Mouse (Mus musculus): ENCODE results near the gene Pdia3.
"Not testable (repeated sequence)": the region's sequence is repeated elsewhere in the genome, so short reads cannot be mapped to it uniquely, and the experiment has no call there.

Gene Pdia3

DNA sequence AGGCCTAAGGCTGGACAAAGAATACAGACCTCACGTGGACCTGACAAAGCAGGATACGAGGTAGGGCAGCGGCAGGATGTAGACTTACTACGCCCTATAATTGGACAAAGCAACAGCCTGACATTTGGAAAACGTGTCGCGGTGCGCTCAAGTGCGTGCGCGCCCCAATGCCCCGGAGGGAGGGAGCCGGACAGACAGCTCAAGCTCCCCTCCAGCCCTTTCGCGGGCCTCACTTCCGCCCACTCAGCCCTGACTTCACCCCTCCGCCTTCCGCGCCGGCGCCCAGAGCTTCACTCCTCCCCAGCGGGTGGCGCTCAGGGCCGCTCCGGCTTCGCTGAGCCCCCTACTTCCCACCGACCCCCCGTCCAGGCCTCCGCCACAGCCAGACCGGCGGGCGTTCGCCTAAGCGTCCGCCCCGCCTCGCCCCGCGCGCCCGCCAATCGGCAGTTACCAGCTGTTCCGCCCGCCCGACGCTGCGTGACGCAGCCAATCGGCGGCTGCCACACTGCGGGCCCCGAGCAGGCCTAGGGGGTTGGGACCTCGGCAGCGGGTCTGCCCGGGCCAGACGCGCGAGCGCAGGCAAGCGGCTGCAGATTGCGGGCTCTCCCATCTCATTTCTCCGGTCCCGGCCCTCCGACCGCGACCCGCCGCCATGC, at the start of gene Pdia3, which contains the start of gene Catsper2:
TSS of gene Pdia3 (plus strand) at position 389 of the 656 bp plus-strand sequence.
TSS of gene Catsper2 (minus strand) at position 406 of the 656 bp plus-strand sequence.
- DNase-seq, result peak; percentile 96

DNA sequence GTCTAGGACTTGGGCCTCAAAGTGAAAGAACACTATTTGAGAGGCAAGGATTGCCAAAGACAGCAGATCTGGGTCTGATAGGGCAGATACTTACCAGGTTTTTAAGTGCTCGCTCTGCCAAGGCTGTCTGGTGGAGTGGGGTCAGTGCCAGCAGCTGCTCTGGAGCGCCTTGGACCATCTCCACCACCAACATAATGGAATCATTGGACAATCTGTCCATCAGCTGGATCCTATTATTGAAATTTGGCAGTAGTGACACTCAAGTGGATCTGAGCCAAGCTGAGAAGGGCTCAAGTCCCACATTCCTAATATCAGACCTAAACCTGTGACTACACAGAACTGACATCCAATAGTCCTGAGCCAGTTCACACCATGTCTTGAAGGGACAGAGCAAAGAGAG, 44.7 kb upstream of the Pdia3 start:
- DNase-seq, result no peak

DNA sequence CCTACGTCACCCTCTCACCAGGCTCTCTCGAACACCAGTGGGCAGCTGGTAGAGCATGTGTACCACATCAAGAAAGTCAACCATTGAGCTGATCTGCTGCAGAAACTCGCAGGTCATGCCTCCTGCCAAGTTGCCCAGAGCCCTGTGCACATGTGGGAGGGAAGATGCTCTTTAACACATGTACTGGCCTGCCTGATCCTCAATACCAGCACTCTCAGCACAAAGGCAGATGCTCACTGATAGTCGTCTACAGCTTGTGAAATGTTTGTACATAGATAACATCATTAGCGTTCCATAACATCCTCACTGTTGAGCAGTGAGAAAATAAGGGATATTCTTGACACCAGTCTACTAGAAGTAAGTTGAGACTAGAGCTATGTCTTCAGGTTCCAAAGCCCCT, 42.7 kb upstream of the Pdia3 start:
- DNase-seq, result no peak

DNA sequence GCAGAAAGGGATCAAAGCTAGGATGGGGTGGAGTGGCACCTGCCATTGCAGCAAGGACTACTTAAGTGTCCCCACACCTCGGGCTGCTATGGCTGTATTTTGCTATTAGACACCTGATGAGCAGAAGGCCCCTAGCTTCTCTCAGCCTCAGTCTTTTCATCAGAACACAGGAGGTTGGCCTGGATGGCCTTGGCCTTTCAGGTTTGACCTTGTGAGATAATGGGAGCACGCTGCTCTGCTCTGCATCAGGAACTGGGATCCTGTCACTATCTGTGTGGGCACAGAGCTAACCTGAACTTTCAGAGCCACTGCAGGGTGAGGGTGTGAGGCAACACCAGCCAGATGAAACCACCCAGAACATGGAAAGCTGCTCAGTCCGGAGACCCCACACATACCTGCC, 41.3 kb upstream of the Pdia3 start:
- no peak for DNase-seq

DNA sequence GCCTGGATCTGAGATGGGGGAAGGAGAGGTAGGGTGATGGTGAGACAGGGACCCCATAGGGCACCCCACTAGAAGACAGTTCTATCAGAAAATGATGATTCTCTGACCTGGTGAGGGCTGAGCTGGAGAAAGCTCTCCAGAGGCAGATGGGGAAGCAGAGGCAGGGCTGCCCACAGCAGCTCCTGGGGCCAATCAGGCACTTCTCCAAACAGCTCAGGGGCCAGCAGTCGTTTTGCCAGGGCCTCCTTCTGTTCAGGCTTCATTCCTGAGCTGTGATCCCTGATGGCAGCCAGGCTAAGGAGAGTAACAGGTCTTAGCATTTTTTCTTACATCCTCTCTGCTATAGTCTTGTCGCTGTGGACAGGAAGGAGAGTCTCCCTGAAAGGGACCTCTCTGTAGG, 38.8 kb upstream of the Pdia3 start:
- no peak for DNase-seq

DNA sequence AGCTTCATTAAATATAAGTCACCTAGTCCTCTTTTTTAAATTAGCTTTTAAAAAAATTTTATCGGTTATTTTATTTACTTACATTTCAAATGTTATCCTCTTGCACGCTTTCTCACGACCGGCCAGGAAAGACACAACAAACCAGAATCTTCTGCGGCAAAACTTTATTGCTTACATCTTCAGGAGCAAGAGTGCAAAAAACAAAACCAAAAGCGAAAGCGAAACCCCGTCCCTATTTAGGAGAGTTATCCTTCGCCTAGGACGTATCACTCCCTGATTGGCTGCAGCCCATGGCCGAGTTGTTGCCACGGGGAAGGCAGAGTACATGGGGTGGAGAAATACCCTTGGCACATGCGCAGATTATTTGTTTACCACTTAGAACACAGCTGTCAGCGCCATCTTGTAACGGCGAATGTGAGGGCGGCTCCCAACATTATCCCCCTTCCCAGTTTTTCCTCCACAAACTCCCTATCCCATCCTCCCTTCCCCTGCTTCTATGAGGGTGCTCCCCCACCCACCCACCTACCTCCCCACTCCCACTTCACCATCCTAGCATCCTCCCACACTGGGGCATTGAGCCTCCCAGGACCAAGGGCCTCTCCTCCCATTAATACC, 26.5 kb upstream of the Pdia3 start, which contains the start of gene Strc:
TSS of gene Strc (minus strand) at position 208 of the 615 bp plus-strand sequence.
- not testable (repeated sequence) for DNase-seq

DNA sequence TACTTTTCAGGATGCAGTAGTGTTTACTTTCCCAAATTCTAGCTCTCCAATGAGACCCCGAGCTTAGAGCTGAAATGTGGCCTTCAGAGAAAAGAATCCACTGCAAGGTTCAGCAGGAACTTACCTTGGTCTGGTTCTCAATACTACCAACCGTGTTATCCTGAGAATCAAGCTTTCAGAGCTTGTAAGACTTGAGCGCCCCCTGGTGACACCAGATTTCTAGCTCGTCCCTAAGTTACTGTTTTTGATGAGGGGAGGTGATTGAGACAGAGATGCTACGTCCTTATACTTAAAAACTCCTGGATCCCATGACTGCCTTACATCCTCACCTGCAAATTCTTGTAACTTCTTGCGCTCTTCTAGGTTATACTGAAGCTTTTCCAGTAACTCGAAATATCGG, 17.0 kb upstream of the Pdia3 start:
- DNase-seq, result peak; percentile 78

DNA sequence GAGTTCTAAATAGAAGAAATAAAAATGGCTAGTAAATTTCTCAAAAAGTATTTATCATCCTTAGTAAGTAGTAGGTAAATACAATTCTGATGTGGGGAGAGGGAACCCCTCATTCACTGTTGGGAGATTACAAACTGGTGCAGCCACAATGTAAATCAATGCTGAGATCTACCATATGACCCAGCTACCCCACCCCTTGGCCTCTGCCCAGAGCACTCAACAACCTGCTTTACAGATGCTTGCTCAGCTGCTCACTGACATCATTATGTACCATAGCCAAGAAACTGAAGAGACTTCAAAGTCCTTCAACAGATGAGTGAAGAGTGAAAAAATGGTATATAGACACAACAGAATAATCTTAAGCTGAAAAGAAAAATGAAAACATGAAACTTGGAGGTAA, 10.3 kb upstream of the Pdia3 start:
- DNase-seq, result no peak

DNA sequence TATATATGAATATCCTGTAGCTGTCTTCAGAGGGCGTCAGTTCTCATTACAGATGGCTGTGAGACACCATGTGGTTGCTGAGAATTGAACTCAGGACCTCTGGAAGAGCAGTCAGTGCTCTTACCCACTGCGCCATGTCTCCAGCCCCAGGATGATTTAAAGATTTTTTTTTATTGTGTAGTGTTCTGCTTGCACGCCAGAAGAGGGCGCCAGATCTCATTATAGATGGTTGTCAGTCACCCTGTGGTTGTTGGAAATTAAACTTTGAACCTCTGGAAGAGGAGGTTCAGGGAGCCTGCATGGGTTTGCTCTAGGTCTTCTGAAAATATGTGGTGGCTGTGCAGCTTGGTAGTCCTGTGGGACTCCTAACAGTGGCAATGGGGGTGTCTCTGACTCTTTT, 5.4 kb upstream of the Pdia3 start:
- DNase-seq, result peak; percentile 69

DNA sequence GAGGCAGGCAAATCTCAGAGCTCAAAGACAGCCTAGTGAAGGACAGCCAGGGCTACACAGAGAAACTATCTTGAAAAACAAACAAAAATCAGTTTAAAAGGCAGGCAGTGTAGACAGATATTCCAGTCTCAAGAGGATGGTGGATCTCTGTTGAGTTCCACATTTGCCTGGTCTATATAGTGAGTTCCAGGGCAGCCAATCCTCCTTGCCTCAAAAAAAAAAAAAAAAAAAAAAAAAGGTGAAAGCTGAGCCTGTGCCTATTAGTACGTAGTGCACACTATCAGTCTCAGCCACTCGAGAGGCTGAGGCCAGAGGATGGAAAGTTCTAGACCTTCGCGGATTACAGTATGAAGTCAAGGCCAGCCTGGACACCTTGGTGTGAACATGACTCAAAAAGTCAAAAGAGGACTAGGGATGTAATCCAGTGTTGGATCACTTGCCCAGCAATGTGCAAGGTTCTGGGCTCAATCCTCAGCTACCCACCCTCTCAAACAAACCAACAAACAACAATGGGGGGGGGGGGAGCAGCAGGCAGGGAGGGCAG, 660 bp upstream of the Pdia3 start:
- DNase-seq, result no peak

DNA sequence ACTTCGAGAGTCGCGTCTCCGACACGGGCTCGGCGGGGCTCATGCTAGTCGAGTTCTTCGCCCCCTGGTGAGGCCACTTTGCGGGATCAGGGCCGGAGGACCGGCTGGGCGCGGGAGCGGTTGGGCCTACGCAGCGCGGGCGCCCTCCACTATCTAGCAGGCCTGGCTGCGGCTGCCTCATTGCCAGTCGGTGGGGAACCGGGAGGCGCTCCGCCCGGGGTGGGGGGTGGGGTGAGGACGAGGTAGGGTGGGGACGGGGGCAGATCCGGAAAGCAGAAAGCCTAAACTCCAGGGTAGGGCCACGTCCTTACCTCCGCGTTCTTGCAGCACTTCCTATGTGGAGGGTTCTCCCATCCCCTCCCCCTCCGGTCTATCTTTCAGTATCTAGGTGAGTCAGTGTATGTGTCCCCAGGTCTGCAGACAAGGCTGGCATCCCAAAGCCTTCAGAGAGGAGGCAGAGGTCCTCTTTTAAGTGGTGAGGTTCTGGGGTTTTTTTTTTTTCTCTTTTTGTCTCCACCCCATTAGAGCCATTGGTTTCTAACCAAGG, 637 bp downstream of the Pdia3 start:
- peak; percentile 59 for DNase-seq

DNA sequence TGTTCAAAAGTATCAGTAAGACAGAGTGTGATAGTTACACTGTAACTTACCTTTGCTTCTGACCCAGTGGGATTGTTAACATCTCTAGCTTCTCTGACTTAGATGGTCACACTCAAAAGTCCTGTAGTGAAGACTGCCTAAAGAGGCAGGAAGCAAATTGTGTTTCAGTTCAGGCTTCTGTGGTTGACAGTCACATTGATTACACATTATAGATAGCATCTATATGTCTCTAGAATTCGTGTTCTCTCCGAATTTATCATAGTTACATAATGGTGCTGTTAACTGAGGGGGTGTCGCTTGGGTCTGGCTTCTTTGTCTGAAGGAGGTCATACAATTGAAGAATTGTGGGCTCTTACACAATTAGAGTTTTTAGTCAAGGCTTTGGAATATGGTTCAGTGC, 1.5 kb downstream of the Pdia3 start:
- no peak for DNase-seq

DNA sequence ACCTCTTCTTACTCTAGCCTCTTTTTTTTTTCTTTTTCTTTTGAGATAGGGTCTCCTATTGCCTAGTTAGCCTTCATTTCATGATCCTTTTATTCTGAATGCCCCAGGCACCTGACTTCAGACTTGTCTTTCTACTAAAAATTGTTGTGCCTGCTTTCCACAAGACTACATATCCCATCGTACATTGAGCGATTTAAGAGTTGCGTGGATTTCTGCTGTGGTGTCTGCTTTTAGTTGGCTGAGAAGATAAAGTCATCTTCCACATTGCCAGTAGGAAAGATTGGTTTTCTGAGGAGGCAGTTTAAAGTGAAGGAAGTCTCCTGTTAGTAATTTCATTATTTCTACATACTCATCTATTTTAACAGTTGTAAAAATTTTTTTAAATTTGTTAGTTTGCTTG, 2.0 kb downstream of the Pdia3 start:
- DNase-seq, result no peak

DNA sequence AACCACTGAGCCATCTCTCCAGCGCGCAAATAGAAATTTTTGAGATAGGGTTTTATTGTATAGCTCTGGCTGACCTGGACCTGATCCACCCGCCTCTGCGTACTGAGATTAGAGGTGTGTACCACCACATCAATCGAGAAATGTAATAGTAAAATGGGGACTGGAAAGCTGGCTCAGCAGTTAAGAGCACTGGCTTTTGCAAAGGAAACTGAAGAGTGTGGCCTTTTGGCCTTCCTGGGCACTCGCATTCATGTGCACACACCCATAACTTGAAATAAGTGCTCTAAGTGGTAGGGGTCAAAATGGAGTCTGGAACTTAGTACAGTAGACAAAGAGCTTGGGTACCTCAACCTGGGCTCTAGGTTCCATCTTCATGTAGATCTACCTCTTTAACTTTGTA, 2.8 kb downstream of the Pdia3 start:
- no peak for DNase-seq

DNA sequence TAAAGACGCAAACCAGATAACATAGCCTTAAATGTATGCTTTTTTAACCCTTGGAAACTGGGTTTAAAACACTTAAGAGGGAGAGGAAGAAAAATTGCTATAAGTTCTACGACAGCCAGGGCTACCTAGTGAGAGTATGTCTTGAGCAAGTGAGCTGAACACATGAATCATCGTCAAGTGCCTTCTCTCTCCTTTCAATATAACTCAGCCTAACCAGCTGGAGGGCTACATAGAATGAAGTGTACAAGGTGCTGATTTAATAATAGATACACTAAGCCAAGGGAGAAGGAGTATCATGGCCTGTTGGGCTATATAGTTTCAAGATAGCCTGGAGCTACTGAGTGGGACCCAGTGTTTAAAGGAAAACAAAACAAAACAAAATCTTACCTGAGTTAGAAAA, 4.9 kb downstream of the Pdia3 start:
- DNase-seq, result no peak

DNA sequence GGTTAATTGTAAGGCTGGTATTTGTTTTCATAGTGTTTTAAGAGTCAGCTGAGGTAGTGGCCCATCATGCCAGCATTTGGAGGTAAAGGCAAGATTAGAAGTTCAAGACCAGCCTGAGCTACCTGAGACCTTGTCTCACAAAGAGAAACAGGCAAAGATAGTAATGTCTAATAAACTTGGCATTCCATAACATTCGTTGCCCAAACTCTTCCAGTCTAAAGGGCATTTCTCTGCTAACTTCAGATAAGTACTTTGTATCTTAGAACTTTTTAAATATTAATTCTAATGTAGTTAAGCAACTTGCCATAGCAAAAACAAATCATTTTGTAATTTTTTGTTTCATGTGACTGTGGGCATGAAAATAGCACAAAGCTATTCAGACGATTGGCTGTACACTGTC, 9.6 kb downstream of the Pdia3 start:
- no peak for DNase-seq

DNA sequence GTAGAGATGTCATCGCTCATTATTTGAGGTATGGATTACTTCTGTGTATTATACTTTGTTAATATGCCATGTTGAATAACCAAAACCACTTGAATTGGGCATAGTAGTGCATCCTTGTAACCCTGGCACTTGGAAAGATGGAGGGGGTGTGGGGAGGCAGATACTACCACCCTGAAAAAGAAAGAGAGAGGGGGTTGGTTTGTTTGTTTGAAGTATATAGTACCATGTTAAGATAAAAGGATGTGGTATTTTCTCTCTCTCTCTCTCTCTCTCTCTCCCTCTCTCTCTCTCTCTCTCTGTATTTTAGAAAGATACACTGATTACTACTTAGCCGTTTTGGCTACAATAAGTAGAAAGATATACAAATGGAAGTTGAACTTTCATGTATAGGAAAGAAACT, 12.3 kb downstream of the Pdia3 start:
- DNase-seq, result no peak

DNA sequence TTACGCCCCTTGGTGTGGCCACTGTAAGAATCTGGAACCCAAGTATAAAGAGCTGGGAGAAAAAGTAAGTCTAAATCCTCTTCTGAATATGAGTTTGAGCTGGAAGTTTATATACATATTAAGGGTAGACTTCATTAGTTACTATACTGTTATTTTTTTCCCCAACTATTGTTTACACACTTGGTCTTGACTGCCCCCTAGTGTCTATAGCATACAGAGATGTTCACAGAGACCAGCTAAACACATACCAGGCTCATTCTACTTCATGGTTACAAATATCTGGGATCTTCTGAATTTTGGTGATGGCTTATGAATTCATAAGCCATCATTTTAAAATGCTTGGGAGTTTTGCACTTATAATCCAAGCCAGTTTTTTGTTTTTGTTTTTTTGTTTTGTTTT, 21.3 kb downstream of the Pdia3 start:
- no peak for DNase-seq

DNA sequence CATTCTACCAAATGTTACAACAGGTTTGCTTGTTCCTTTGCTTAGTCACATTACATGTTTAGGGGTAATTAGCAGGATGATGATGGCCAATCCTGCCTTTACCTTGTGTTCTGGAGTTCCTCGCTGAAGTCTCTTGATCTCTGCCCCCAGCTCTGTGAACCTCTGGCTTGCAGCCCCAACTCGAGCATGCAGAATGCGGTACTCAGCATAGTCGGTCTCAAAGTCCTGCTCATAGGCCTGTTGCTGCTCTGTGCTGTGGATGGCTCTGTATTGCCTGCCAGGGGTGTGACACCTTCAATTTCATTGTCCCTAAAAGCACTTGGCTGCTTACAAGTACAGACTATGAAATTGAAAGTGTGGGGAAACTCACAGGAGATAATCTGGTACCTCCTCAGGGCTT, 26.2 kb downstream of the Pdia3 start:
- no peak for DNase-seq

DNA sequence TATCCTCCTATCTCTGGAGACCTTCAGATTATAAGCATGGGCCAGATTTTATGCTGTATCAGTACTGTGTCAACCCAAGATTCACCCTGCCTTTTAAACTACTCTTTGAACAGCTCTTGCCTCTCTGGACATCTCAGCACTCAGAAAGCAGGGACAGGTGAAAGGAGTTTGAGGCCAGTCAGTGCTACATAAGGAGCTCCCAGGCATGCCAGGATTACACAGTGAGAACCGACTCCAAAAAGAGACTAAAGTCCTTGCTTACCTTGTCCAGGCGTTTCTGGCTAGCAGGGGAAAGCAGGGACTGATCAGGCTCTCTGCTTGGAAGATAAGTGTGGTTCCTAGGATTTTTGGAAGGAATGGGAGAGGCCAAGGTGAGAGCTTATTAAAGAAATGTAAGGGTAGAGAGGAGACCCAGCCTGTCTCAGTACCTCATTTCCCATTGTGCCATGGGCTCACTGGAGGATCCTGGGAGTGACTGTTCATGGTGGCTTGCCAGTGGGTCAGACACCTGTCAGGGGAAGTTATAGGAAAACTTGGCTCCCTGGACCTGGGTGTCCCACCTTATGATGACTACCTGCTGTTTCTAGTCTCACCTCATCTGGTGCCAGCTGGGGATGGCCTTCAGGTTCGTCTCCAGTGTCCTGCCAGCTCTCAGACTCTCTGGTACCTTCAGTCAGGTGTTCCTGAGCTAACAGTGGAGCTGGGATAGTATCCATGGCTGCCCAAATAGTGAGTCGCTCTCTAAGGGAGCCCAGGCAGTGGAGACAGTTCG, 27.4 kb downstream of the Pdia3 start:
- no peak for DNase-seq

DNA sequence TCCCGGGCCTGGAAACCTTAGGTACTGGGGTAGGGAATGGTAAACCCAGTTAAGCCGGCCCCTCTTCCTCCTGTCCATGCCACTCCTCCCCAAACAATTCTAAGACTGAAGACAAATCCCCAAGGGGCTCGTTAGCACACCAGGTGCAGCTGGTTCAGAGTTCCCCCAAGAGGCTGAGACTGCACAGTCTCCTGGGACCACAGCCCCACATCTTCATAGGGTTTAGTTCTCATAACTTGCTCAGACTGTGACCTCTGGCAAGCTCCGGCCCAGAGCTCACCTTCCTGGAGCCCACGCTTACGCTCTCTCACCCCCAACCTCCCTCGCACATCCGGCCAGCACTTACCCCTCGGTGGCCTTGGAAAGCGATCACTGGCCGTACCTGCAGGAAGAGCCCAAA, 28.2 kb downstream of the Pdia3 start:
- no peak for DNase-seq

DNA sequence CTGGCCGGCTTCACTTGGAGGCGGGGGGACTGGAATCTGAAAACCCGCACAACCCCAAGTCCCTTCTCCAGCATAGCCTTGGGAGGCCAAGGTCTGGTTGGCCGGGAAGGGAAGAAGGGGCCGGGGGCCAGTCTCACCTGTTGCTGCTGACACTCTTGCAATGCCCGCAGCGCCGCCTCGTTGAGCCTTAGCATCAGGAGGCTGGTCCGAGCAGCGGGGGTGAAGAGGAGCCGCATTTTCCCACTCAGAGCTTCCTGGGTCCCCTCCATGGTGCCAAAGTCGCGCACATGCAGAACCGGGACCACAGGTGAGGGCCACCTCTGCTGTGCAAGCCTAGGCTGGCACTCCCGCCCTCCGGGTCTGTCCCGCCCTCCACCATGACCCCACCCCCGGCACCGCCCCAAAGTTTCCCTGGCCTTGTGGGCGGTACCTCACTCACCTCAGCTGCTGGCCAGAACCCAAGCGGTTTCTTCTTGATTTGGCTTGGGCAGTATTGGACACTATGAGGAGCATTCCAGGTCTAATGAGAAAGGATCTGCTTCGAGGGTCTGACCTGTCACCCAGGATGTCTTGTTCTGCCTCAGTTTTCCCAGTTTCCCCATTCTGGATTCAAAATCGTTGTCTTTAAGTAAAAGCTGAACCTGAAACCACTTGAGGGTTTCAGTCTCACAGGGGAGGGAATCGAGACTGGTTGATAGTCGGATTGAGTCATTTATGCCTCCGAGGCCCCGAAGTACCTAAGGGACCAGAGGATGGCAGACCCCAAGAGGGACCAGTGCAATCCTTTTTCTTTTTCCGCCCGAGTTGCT, 28.9 kb downstream of the Pdia3 start:
- peak; percentile 55 for DNase-seq

DNA sequence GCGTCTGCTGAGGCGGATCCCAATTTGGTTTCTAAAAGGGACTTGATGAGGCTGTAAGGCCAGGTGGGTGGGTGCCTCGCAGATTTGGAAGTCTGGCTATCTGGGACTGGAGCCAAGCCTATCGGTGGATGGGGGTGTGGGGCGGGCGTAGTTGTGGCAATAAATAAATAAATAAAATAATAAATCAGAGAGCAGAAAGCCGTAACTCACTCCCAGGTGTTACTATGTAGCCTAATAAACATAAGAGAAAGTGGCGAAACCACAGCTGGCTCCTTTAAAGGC, 29.4 kb downstream of the Pdia3 start:
- no peak for DNase-seq
